Mouse (Mus musculus) heart, postnatal 25 days (tissue): ENCODE data around the gene Sptb. TPM values are rescaled to one million over a fixed set of nuclear protein-coding genes. Genes with fewer than 3 reads are reported as not detected.

ENCODE experiments used
- DNase-seq: peaks from one replicate; pipeline ENCODE4 v3.0.0; 2022; ENCODE audit warnings: low spot score
- intact Hi-C: fragments of 180-260 bp; cut with DNase I; formaldehyde crosslinking; loops from one replicate; pipeline ENCODE4 v1.15.1; 2025
- total RNA-seq, 2 experiments: library from RNA; stranded (reverse); gene quantifications; 2 replicates each; pipeline ENCODE4 v1.2.3; 2021

The Sptb gene
- total RNA-seq, 2 experiments from 2014 or later, result 77.3 to 82.3 TPM

DNA sequence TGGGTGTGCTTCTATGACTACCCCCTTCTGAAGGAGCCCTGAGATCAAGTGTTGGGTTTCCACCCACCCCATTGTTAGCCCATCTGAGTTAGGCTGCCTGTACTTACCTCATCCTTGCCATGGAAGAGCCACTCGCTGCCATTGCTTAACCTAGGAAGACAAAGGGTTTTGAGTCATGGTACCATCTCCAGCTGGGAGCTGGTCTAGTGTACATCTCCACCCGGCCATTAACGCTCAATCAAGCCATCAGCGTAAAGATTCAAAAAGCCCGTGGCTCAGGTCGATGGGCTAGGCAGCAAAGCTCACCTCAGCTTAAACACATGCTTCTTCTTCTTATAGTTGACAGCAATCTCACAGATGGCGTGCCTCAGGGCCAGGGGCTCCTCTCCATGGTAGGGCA is 126.9 kb downstream of the Sptb start:
- intact Hi-C loops, result no loop called here

GRCm38 (mm10) chr12:76582841-76583240 is 127.5 kb downstream of the Sptb start:
- DNase-seq, result no peak
- intact Hi-C loops, result no loop called here

More for the DNA sequence above, 126.9 kb downstream of the Sptb start:
- no peak for DNase-seq

DNA sequence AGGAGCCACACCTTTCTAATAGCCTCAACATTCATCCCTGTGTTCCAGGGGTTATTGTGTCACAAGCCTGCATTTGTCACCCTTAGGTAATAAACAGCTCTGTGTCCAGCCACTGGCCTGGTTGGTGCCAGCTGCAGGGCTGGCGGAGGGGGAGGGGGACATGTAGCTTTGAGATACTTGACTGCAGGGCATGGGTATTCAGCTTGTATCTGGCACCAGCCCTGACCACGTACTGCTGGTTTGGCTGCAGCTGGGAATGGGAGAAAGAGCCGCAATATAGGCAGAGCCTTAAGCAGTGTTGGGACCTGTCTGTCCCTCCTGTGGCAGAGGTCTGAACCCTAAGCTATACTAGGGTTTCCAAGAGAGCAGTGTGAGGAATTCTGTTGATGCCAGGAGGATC is 128.2 kb downstream of the Sptb start:
- DNase-seq, result no peak
- intact Hi-C loops, result no loop called here

GRCm38 (mm10) chr12:76579806-76580205 is 130.5 kb downstream of the Sptb start:
- intact Hi-C loops, result no loop called here
- DNase-seq, result no peak

DNA sequence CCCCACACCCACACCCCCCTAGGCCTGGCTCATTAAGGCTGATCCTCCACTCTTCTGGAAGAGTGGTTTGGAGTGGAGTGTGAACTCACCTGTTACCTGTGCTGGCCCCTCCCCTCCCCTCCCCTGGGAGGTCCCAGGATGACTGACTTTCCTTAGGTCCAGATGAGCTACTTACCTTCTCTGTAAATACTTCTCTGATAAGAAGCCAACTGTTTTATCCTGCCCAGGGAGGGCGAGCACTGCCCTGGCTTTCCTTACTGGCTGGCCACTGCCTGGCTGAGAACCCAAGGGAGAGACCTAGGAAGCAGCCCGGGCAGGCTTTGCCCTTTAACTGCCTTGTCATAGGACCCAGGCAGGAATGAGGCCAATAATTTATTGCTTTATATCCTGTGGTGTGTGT is 131.9 kb downstream of the Sptb start:
- no peak for DNase-seq
- intact Hi-C loops, result no loop called here

- DNase-seq, result no peak
- intact Hi-C loops, result no loop called here
These were observed 132.5 kb downstream of the Sptb start for GRCm38 (mm10) chr12:76577858-76578257.

DNA sequence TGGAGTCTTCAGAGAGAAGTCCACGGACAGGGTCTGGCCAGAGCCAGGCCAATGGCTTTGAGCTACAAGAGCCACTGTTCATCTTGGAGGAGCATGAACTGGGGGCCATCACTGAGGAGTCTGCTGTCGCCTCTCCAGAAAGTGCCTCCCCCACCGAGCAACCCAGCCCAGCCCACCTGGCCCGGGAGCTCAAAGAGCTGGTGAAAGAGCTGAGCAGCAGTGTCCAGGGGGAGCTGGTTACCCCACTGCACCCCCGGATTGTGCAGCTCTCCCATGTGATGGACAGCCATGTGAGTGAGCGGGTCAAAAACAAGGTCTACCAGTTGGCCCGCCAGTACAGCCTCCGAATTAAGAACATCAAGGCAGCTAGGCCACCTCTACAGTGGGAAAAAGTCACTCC is 133.5 kb downstream of the Sptb start:
- intact Hi-C loops, result no loop called here
- DNase-seq, result no peak

DNA sequence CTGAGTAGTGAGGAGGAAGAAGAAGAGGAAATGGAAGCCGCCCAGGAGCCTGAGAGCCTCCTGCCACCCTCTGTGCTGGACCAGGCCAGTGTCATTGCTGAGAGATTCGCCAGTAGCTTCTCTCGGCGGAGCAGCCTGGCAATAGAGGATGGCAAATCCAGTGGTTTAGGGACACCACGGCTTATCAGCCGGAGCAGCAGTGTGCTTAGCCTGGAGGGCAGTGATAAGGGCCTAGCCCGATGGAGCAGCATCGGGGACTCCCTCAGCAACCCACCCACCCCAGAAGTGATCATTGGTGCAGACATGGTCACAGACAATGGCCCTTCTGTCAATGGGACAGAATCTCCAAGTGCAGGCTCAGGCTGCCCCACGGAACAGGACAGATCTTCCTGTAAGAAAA is 134.3 kb downstream of the Sptb start:
- no peak for DNase-seq
- intact Hi-C loops, result no loop called here

DNA sequence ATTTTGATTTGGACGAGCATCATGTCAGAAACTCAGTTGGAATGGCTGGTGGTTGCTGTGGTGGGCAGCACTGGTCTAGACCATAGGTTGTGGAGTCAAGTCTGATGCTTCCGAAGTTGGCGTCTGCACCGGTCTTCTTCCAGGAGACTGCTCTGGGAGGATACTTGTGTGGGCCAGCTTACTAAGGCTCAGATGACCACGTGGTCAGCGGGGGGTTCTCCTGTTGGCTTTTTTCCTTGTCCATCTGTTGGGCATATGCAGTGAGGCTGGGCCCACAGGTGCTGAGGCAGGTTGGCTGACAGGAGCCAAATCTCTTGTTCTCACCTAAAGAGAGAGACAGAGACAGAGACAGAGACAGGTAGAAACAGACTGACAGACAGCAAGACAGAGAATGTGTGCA is 135.5 kb downstream of the Sptb start:
- DNase-seq, result no peak
- intact Hi-C loops, result no loop called here

DNA sequence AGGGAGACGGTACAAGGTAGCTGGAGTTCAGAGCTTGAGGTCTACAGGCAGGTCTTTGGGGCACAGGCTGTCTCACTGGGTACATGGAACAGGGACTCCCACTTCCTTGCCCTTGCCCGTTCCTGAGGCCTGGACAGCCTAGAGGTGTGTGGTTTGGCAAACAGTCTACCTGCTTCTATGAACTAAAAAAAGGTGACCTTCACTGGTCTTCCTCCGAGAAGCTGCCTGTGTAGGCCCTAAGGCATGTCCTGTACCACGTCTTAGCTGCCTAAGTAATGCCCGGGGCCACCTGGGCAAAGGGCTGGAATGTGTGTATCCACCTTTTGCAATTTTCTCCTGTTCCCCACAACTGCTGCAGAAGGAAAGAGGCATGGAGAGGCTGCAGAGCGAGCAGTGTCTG is 137.0 kb downstream of the Sptb start:
- DNase-seq, result no peak
- intact Hi-C loops, result no loop called here

GRCm38 (mm10) chr12:76572261-76573251 is 137.8 kb downstream of the Sptb start:
- intact Hi-C loops, result no loop called here

GRCm38 (mm10) chr12:76571266-76571665 is 139.1 kb downstream of the Sptb start:
- intact Hi-C loops, result no loop called here
- DNase-seq, result no peak

More at GRCm38 (mm10) chr12:76572261-76573251, 137.8 kb downstream of the Sptb start:
- DNase-seq, result no peak

DNA sequence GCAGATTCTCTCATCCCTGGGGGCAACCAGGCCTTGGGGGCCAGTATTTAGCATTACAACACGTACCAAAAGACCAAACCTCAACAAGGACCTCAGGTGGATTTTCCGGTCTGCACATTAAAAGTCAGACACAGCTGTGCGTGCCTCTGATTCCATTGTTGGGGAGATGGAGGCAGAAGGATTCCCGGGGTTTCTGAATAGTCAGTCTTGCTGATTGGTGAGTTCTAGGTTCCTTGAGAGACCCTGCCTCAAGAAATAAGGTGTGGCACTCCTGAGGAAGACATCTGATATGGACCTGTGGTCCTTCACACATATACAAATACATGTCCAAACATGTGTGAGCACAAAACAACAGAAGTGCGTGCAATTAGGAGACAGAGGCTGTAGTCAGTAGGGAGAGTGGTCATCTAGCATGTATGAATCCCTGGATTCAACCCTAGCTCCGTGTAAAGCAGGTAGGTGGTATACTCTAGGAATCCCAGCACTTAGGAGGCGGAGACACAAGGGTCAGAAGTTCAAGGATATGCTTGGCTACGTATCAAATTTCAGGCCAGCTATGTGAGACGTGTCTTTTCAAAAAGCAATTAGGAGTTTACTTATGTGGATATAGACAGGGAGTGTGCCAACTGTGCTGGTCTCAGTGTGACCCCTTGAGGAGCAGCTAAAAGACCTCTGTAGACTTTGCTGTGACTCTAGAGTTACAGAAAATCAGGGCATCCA is 140.0 kb downstream of the Sptb start:
- no peak for DNase-seq
- intact Hi-C loops, result no loop called here

DNA sequence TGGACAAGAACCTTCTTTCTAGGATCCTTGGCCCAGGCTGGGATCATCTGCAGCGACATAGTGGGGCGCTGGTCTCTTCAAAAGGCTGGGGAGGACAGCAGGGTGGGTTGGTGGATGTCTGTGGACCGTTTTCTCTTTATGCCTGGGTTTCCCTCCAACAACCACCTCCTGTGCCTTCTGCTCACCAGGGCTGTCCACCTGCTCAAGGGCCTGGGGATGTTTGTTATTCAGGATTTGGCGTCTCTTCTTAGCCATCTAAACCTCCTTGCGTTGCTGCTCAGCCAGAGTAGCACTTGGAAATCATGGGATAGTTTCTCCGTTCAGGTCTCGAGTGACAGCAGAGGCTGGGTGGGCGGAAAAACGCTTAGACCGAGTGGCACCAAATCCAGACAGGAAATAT is 144.1 kb downstream of the Sptb start:
- intact Hi-C loops, result no loop called here
- DNase-seq, result no peak

DNA sequence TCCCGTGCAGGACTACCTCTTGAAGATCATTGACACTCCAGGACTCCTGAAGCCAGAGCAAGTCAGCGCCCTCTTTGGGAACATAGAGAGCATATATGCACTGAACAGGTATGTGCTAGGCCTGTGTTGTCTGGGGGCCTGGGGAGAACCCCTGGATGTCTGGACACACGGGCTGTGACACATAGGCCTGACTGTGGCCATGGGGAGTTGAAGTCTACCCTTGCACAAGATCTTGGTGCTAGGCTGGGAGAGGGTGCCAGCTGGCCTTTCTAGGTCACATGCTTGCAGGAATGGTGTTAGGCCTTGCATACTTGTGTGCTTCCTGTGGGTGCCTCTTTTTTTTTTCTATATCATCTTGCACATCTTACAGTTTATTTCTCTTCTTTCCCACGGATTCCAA is 148.2 kb downstream of the Sptb start:
- intact Hi-C loops, result no loop called here
- no peak for DNase-seq

DNA sequence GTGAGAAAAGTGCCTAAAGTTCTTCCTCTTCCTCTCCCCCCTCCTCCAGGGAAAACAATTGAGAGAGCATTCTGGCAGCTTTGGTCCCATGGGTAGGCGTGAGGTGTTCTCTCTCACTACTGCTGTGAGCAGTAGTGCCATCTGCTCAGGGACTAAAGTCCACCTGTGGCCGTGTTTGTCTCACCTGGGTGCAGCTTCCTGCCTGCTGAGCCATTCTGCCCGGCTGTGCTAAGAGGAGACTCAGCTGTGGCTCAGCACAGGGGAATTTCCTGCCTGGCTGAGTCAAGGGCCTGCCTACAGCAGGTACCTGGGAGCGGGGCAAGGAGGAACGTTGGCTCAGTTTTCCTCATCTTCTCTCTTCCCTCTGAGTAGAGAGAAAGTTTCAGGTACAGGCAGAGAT is 152.1 kb downstream of the Sptb start:
- DNase-seq, result no peak
- intact Hi-C loops, result no loop called here

DNA sequence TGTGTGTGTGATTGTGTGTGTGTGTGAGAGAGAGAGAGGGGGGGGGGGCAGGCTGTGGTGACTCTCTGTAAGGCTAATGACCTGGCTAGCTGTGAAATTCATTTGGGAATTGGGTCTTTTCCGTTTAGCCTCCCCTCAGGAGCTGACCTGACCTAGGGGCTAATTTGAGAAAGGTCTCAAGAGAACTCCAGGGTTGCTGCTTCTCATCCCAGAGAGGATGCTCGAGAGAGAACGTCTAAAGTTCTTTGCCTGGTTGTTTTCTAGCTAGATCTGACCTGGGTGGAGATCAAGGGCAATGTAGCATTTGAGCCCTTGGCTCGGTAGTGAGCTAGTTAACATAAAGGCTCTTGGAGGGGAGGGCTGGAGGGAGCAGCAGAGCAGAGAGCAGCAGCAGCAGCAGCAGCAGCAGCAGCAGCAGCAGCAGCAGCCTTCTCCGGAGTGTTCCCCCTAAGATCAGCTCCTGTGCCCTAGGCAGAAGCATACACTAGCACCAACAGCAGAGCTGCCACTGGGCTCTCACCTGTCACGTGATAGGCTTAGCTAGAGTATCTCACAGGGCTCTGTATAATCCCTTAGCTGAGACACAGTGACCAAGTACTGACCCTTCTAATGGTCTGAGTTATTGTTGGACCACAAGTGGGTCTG is 153.5 kb downstream of the Sptb start:
- no peak for DNase-seq
- intact Hi-C loops, result loop anchor here (2.0 kb wide), 1 partner anchor 28 kb away; no protein-coding TSS in a partner anchor

DNA sequence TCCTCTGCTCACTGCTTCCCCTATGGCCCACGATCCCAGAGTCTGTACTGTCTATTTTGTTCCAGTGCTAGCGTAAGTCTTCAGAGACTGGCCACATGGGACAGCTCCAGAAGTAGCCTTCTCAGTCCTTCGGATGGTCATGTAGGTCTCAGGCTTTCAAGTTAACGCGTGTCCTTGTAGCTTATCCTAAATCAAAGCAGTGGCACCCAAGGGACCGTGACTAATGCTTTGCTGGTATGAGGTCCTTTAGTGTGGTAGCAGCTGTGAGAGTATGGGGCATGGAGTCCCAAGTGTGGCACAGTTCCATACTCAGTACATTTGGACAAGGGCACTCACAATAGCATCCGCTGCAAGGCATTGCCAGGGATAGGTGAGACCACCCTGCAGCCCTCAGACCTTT is 154.2 kb downstream of the Sptb start:
- intact Hi-C loops, result loop anchor here (2.0 kb wide), 1 partner anchor 27 kb away; no protein-coding TSS in a partner anchor
- DNase-seq, result no peak

DNA sequence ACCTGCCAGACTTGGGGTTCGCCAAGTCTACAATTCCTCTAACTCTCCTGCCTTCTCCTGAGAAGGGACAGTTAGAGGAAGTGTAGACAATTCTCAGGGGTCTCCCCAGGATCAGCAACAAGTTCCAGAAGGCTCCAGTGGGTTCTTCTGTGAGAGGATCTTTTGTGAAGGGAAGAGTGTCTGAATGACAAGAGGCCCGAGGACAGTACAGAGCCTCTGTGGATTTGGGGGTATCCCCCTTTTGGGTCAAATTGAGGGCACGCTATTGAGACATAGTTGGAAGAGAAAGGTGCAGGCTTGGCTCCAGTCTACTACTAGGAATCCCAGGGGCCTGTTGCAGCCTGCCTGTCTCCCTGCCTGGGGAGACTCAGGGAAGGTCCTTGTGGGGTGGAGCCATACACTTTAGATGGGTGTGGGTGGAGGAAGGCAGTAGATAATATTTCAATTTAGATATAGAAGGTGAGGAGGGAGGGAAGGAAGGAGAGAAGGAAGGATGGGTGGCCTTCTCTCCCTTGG is 155.4 kb downstream of the Sptb start:
- intact Hi-C loops, result no loop called here
- DNase-seq, result no peak

GRCm38 (mm10) chr12:76554392-76554791 is 156.0 kb downstream of the Sptb start:
- no peak for DNase-seq
- intact Hi-C loops, result no loop called here
